Mouse (Mus musculus) B cell, adult 62 days (primary cell): ENCODE data around the gene Ccdc187. TPM values are rescaled to one million over a fixed set of nuclear protein-coding genes. Genes with fewer than 3 reads are reported as not detected.

Experiments
- total RNA-seq: library from RNA; stranded (reverse); gene quantifications from 4 replicates; pipeline ENCODE4 v1.2.4, GENCODE M21; 2023

Ccdc187 gene
- not detected in 4 replicates for total RNA-seq

GRCm38 (mm10) chr2:26294457-26294856 is at the start of gene Ccdc187:
Gene Ccdc187, minus strand, starts transcription at chr2:26294557.

DNA sequence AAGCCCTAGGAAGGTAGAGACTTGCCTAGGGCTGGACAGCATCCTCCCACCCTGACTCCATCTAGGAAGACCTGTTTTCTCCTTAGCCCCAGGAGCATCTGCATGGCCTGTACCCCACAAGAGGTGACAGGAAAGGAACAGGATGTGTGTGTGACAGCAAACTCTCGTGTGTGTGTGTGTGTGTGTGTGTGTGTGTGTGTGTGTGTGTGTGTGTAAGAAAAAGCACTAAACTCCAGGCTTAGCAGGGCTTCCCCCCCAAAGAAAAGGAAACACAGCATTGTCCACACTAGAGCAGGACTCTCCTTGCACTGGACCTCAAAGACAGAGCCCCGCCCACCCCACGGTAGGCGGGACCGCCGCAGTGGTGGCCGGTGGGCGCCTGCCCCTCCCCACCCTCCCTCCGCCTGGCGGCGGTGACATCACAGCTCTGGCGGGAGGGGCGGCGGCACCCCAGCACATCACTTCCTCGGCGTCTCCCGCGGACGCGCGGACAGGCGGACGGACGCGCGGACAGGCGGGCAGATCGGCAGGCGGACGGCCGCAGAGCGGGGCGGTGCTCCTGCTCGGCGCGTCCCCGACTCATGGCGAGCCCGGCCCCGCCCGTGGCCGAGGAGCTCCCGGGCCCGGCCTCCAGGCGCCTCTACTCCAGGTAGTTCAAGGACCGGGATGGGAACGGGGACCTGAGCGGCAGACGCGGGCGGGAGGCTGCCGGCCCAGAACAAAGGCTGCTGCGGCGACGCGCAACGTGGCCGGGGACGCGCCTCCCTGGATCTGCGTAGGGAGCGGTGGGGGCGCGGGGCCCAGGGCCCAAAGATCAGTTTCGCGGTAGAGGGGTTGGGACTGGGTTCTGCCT is 20.9 kb upstream of the Ccdc187 start, which contains the start of gene Gpsm1:
Gene Gpsm1, plus strand, starts transcription at position 444 of the 853 bp plus-strand sequence.

DNA sequence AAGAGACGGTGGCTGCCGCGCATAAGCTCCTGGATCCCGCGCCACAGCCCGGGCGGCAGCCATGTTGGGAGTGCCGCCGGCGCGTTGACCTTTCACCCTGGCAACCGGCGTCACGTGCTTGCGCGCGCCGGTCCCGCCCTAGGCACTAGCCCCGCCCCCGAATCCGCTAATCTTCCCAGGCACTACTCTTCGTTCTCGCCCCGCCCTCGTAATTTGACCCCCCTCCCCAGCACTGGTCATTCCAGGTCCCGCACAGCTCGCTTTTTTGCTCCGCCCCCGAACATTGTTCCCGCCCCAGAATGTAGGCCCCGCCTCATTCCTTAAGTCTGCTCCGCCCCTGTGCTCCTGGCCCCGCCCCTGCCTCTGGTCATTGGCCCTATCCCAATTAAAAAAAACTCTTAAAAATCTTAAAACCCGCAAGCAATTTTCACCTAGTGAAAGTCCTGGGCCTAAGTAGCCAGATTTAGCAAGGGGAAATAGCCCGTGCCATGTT is 57.0 kb downstream of the Ccdc187 start, which contains the start of gene Qsox2:
Gene Qsox2, minus strand, starts transcription at position 236 of the 493 bp plus-strand sequence.

GRCm38 (mm10) chr2:26208126-26208789 is 86.1 kb downstream of the Ccdc187 start, which contains the start of gene Lhx3:
Gene Lhx3, minus strand, starts transcription at chr2:26208289.

Other genes with a start within 250 kb of the Ccdc187 start
- 0.83 to 1.3 TPM (median 1.2 TPM) in 4 replicates for gene Nacc2, start 171.3 kb downstream of the Ccdc187 start, total RNA-seq
- gene Lhx3, start 86.3 kb downstream of the Ccdc187 start, total RNA-seq = not detected in 4 replicates
- 7.5 to 8.7 TPM (median 8.3 TPM) in 4 replicates for gene Qsox2, start 57.0 kb downstream of the Ccdc187 start, total RNA-seq
- 25.3 to 37.7 TPM (median 35.4 TPM) in 4 replicates for gene Gpsm1, start 21.0 kb upstream of the Ccdc187 start, total RNA-seq
- gene Dnlz, start 57.6 kb upstream of the Ccdc187 start, total RNA-seq = 7.3 to 10.1 TPM (median 8.8 TPM) in 4 replicates
- gene Card9, start 66.4 kb upstream of the Ccdc187 start, total RNA-seq = 0.85 TPM in 1 of 4 replicates, not detected in the others
- 104 to 118 TPM (median 114 TPM) in 4 replicates for gene Snapc4, start 86.1 kb upstream of the Ccdc187 start, total RNA-seq
- 115 to 127 TPM (median 119 TPM) in 4 replicates for gene Entr1, start 94.8 kb upstream of the Ccdc187 start, total RNA-seq
- gene Pmpca, start 94.8 kb upstream of the Ccdc187 start, total RNA-seq = 81.4 to 89.8 TPM (median 85.5 TPM) in 4 replicates
- 28.5 to 37.9 TPM (median 33.8 TPM) in 4 replicates for gene Inpp5e, start 114.6 kb upstream of the Ccdc187 start, total RNA-seq
- gene Sec16a, start 150.7 kb upstream of the Ccdc187 start, total RNA-seq = 84.8 to 109 TPM (median 93.3 TPM) in 4 replicates
- 24.4 to 28.2 TPM (median 25.5 TPM) in 4 replicates for gene Notch1, start 222.1 kb upstream of the Ccdc187 start, total RNA-seq